Mouse (Mus musculus) B cell, adult 2 months (primary cell): ENCODE results near the gene Rgs3.

Experiments
- DNase-seq, 2 experiments: peaks; one replicate each; pipeline ENCODE4 v3.0.0; 2022

Rgs3 gene

DNA sequence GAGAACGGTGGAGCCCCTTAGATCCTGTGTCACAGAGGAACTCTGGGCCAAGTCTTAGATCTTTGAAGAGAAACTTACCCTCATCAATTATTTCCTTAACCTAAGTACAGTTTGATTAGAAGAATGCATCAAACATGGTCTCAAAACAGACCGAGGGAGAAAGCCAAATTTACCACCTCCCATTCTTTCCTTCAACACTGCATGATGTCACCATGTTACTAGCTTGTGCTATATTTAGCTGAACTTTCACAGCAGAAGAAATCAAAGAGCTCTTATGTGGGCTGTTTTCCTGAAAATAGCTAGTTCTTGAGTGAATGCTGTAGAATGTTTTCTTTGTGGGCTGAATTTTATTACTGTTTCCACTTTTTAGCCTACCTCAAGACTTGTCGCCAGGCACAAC, 2.2 kb upstream of the Rgs3 start:
- no peak for DNase-seq

DNA sequence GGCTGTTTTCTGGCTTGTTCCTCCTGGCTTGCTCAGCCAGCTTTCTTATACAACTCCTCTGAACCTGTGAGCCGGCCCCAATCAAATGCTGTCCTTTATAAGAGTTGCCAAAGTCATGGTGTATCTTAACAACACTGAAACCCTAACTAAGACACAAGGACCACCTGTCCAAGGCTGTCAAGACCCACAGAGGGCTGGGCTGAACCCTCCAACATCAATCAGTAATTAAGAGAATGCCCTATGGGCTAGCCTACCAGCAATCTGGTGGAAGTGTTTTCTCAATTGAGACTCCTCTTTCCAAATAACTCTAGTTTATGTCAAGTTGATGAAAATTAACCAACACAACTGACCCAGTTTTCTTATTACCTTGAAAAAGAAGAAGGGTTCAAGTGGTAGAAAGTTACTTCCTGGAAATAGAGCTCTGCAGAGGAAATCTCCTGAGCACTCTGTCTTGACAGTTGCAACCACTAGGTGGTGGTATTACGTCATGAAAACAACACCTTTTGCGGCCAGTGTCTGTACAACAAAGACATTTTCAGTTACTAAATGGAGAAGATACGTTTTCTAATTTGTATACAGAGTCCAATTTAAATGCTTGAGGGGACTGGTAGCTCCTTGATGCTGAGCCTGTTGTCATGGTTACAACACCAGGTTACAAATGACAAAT, 1.4 kb downstream of the Rgs3 start:
- DNase-seq, result peak; percentile 83 to 84

DNA sequence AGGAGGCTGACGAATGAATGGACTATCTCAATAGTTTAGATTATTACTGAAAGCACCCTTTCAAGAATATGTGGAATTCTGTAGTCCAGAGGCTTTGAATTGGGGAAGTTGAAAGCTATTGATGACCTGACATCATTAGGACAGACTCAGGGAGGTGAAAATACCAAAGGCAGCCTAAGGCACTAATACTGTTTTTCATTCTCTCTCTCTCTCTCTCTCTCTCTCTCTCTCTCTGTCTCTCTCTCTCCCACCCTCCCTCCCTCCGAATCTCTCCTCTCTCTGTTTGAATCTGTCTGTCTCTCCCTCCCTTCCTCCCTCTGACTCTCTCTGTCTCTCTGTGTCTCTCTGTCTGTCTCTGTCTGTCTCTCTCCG, 2.0 kb downstream of the Rgs3 start:
- DNase-seq, result no peak

DNA sequence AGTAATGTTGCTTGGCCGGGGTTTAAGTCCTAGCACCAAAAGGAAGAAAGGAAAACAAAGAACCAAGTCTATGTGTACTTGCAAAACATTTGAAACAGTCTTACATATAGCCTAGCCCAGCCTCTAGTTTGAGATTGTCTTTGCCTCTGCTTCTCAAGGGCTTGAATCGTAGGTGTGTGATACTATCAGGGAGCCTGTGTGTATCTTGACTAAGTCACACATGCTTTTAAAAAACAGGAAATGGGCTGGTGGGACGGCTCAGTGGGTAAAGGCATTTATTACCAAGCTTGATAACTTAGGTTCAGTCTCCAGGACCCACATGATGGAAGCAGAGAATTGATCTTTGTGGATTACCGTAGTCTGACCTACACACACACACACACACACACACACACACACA, 2.4 kb downstream of the Rgs3 start:
- DNase-seq, result peak; percentile 24 to 31

DNA sequence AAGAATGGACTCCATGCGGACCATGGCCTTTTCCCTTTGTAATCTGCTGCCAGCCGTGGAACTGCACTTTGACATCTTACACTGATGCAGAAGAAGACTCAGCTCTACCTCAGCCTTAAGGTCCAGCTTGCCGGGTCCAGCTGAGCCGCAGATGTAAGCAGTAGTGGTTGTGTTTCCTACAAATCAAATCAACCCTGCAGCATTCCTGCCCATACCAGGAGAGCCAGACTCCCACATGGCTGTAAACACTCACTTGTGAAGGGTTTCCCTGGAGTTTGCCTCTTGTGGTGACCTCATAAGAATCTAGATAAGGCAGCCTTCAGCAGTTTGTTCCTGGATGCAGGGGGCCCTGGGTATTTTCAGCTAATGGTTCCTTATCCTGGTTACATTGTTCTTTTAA, 6.9 kb downstream of the Rgs3 start:
- DNase-seq, result no peak

DNA sequence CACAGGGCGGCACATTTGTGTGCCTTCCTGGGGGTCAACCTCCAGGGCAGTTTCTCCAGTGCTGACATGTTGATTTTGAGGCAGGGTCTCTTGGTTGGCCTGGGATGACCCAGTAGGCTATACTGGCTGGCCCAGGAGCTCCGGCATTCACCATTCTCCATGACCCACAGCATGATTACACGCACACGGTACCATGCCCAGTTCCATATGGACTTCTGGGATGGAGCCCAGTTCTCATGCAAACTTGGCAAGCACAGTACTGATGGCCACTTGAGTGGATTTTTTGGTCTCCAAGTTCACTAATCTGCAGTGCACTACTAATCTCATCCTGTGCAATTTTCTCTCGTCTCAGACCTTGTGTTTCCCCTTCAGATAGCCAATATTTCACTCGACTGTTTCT, 8.0 kb downstream of the Rgs3 start:
- DNase-seq, result no peak

DNA sequence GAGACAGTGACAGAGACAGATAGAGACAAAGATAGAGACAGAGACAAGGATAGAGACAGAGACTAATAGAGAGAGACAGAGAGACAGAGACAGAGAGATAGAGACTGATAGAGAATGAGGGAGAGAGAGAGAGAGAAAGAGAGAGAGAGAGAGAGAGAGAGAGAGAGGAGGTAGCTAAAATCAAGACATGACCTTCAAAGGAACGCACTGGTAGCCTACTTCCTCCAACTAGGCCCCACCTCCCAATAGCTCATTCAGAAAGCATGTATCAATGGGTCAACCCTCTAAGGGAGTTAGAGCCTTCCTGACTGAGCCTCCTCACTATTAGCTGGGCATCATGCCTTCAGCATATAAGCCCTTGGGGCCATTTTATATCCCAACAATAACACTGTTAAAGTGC, 8.7 kb downstream of the Rgs3 start:
- no peak for DNase-seq

DNA sequence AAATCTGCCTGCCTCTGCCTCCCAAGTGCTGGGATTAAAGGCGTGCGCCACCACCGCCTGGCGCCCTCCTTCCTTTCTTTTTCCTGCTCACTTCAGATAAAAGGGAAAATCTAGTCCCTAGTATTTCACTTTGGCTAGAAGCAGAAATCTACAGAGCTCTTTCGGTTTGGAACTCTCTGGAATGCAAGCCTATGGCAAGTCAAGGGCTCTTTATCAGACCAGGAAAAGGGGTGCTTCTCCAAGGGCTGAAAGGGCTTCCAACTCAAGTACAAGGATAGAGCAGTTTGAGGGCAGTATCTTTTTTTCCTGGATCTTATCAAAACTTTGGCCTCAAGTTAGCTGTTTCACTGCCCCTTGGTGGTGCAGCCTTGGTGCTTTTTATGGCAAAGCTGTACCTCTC, 10.0 kb downstream of the Rgs3 start:
- DNase-seq, result no peak

DNA sequence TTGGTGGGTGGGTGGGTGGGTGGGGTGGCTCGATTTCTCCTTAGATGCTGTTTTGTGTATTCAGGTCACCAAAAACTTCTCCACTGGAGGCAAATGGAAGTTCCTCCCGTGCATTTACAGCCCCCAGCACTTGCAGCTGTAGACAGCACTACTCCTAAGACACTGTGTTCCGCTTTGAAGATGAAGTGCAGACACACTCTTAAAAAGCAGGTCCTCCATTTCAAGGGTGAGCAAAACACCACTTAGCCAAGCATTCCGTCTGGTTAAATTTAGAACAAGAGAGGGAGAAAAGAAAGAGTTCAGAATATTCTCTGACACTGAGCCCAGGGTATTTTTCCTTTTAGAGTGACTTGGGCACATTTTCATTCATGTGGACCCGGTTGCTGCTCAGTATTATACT, 10.4 kb downstream of the Rgs3 start:
- DNase-seq, result no peak

DNA sequence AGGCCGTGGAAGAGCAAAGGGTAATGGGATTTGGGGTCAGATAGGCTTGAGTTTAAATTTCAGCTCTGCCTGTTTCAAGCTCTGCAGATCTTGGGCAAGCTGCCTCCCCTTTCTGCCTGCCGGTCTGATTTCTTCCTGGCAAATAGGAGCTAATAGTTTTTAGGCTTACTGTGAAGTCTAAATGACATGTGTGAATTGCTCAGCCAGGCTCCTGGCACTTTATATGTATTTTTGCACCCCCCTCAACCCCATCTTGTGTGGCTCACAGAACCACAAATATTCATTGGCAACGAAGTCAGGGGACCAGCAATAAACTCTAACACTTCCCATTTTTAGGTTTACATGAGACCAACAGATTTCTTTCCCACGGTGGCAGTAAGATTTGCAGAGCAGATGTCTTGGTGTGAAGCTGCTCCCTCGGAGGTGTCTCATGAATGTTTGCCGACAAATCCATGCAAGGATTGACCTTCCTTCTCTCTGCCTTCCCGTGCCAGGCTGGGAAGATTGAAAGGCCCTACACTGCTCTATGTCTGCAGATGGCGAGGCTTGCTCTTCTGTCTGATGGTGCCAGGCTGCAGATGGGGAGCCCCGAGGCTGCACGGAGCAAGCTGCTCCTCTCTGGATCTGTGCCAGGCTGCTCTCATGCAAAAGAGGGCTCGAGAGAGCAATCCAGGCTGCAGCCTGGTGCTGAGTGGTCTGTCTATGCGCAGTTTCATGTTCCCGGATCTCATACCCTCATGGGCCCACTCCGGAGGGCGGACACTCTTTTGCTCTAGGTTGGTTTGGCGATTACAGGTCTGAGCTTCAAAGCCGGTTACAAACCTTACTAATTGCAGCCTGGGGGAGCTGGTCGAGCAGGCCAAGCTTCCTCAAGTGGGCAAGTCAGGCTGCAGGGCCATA, 23.0 kb downstream of the Rgs3 start:
- DNase-seq, result peak; percentile 26 to 37

DNA sequence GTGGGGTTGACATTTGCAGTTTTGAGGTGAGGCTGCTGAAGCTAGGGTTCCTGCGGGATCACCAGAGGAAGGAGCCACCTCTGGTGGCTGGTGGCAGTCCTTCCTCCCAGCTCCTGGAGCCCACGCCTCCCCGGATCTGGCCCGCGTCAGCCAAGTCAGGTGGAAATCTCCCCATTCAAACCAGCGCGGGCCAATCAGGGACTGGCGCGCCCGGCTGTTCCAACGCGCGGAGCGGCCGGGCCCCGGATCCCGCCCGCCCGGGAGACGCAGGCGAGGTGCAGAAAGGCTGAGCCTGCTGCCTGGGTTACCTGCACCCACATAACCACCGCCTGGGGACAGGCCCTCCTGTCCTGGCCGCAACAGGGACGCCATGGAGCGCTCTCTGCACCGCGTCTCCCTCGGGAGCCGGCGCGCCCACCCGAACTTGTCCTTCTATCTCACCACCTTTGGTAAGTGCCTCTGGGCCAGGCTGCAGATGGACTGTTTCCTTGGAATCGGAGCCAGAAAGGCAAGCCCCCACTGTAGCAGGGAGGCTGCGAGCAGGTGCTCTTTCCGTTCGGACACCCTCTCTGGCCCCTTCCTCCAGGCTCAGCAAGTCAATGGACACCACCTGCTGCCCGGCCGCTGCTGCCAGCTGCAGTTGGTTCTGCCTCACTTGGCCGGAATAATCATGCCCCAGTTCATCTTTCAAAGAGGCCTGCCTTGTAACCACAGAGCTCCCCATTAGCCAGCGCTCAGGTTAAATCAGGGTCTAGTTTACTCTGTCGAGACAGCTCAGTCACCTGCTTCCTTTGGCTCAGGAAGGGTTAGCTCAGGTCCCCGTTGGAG, 23.8 kb downstream of the Rgs3 start:
- DNase-seq, result peak; percentile 46

DNA sequence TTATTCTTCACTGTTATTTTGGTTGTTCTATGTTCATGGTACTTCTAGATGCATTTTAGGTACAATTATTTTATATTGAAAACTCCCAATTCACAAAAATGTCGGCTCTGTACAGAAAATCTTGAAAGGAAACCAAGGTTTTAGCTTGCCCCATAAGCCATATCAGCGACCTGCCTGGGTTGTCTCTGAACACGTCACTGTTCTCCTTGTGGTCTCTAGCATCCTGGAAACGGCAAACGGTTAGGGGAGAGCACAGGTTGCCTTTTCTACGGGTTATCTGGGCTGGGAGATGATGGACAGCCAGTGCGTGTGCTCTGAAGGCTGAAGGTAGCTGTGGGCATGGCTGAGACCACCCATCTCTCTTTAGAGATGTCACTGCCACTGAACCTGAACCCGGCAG, 27.4 kb downstream of the Rgs3 start:
- no peak for DNase-seq

DNA sequence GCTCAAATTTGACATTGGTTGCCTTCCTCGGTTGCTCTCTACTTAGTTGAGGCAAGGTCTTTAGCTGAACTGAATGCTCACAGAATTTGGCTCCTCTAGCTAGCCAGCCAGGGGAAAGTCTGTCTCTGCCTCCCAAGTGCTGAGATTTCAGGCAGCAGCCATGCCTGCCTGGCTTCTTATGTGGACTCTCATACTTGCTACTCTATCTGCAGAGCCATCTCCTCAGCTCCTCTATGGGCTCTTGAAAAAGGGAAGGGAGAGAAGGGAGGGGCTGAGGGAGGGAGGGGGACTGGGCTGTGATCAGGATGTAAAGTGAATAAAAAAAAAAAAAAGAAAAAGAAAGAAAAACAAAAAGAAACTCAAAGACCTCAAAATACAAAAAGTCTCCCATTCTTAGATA, 31.2 kb downstream of the Rgs3 start:
- DNase-seq, result no peak

DNA sequence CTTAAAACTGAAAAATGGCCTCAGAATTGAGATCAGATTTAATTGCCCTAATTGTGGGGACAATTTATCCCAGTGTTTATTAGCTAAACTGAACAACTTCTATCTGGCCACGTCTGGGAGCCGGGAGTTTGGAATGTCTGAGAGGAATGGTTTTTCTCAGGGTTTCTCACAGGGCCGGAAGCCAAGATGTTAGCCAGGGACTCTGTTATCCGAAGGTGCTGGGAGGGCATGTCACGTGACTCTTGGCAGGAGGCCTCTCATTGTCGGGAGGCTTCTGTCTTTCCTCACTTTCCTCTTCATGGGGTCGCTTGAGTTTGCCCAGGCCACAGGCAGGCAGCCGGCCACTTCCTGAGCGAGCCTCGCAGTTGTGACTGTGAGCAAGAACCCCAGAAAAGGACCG, 31.7 kb downstream of the Rgs3 start:
- no peak for DNase-seq

DNA sequence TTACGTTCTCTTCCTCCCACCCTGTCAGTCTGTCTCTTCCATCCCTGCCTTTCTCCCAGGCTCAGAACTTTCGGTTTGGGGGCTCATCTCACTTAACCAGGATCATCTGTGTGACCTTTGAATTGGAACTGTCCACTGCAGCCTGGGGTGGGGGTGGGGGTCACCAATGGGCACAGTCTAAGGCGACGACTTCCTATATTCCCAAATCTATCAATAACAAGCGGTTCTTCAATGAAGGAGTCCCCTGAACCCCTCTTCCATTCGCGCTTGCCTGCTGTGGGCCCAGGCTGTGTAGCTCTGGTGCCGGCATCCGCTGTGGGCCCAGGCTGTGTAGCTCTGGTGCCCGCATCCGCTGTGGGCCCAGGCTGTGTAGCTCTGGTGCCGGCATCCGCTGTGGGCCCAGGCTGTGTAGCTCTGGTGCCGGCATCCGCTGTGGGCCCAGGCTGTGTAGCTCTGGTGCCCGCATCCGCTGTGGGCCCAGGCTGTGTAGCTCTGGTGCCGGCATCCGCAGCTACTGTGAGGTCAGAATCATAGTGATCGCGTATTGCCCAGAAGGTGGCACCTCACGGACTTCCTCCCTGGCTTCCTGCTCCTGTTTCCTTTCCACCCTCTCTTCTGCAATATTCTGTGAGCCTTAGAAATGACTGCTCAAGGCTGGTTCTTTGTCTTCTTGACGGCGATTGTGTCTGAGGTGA, 34.0 kb downstream of the Rgs3 start:
- peak; percentile 41 to 51 for DNase-seq

DNA sequence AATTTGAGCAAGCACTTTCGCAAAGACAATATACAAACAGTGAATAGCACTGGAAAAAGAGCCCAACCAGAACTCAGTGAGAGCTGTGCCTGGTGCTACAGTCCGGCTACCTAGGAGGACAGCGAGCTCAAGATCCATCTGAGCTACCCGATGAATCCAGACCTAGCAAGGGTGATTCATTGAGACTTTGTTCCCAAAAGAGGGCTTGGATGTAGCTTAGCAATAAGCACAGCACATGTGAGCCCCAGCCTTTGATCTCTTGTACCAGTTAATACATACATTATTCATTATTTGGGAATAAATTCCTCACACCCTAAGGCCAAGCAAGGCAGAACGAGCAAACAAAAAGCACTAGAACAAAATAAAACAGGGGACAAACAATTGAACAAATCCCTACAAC, 34.8 kb downstream of the Rgs3 start:
- DNase-seq, result no peak

DNA sequence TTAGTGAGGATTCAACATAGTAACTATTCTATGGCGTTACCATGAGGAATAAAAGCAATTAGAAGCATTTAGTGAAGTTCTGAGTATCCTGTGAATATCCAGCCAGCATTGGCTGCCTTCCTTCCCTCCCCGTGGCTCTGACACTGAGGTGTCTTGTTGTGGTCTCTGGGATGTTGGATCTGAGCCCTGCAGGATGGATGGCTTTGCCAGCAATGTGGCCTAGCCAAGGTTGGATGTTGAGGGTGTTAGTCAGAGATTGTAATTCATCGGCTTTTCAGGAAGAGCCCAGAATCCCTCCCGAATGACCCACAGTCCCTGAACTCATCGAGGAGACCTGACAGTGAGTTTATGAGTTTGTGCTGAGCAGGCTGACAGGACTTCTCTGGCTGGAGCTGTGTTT, 36.4 kb downstream of the Rgs3 start:
- DNase-seq, result no peak

DNA sequence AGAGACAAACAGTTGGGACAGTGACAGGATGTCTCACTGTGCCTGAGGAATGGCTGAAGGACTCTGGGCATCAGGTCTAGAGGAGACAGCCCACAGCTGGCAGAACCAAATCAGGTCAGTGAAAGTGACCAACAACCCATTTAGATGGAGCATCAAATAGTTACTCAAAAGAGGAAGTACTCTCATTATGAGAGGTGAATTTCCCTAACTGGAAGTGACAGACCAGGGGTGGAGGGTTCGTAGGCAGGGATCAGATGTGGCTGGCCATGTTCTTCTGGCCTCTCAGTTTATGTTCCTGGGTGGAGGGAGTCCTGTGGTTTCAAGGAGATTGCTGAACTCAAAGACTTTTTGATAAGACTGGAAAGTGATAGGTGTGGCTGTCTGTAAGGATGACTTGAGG, 40.9 kb downstream of the Rgs3 start:
- DNase-seq, result peak; percentile 29 to 38

DNA sequence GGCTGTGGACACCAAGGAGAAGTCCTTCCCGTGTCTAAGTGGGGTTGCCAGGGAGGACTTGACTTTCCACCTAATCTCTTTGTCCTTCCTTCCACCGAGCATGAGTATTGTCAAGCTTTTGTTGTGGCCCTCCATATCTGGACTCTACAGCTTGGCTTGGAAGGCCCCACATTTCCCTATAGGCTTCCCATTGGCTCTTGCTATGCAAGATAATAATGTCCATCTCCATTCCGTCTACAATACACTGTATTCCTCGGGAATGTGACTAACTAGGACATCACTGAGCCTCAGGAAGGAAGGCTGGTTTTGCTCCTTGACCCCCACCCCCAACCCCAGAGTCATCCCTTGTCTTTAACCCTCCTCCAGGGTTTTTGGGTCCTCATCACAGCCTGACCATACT, 44.0 kb downstream of the Rgs3 start:
- no peak for DNase-seq

DNA sequence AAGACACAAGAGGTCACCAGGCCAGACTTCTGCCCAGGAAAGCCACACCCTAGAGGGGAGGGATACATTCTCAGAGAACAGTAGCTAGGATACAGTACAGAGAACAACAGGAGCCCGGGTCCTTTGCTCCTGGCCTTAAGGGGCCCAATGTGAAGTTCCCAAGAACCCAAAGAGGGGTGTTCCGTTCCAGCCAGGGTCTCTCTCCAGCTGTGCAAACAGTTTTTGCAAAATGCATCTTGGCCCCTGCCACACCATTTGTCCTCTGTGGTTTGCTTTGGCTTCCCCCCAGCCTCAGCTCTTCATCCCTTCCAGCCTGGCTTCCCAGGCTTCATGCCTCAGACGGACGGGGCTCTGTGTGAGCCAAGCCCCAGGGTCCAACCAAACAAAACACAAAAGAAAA, 44.4 kb downstream of the Rgs3 start:
- no peak for DNase-seq

DNA sequence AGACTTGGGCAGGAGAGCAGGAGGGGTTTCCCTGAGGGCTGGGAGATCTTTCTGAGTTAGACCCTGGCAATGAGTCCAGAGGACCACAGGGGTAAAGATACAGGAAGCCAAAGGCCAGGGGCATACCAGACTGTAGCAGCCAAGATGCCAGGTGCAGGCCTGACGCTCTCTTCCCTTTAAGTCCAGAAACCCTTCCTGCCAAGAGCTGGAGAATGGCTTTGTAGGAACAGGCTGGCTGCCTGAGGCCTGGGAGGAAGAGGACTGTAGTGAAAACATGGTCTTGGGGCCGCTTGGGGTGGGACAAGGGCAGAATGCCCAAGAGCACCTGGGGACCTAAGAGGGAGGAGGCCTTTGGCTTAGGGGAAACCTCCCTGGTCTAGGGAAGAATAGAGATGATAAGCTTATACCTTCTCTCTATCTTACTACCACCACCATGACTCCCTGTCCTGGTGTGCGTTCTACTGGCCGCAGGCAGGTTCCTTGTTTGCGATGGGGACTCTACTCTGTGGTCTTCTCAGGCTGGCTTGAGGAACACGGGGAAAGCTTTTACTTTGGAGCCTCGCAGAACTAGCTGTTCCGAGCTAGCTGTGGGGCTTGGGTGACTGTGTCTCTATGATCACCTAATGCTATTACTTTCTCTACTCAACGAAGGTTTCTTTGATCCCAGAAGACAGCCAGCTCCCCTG, 46.4 kb downstream of the Rgs3 start:
- no peak for DNase-seq

DNA sequence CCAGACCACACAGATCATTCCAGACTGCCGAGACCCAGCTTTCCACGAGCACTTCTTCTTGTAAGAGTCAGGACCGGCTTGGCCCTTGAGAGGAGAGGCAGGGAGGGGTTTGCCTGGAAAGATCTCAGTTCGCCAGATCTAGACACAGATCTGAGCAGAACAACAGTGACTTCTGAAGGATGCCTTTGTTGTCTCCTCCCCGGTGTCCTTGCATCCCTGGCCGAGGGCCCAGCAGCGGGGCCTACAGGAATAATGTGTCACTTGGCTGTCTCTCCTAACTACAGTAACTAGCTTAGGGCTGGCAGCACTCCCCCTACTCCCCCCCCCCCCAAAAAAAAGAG, 46.9 kb downstream of the Rgs3 start:
- no peak for DNase-seq

DNA sequence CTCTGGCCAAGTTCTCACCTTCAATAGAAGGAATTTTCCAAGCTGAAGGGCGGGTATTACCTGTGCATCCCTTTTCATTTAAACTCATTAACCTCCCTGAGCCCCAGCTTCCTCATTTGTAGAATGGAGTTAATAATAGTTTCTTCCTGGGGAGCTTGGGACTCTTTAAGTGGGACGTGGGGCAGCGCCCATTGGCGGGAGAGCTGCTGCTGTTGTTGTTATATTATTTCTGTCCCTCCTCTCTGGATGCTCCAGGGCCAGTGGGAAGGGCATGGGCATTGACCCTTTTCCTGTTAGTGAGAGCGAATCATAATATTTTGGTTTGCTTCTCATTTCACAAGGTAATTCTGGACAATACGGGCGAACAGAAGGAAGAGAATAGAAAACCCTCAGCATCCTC, 47.3 kb downstream of the Rgs3 start:
- DNase-seq, result no peak
